Mouse (Mus musculus) neural tube, embryonic 12.5 days (tissue): ENCODE measurements around the gene Olfr598. TPM values are rescaled to one million over a fixed set of nuclear protein-coding genes. Genes with fewer than 3 reads are reported as not detected.
"Not testable (repeated sequence)": the region's sequence is repeated elsewhere in the genome, so short reads cannot be mapped to it uniquely, and the experiment has no call there.

Experiments used
- ATAC-seq: fragments of 200-750 bp; cut with Nextera tagmentation; 2 replicates; pipeline ENCODE4 v1.8.0; 2017; ENCODE audit warnings: low read depth, mild to moderate bottlenecking, moderate TSS enrichment, moderate library complexity; ENCODE audit not compliant: low FRiP score
- H3K27ac ChIP-seq: fragments of 300-500 bp; sonication (generic); 2 replicates; pipeline ENCODE4 v1.5.1; 2016
- H3K27me3 ChIP-seq: fragments of 300-500 bp; sonication (generic); replicated peaks from 2 replicates; pipeline ENCODE4 v1.6.1; 2016; ENCODE audit warnings: mild to moderate bottlenecking
- H3K36me3 ChIP-seq: fragments of 300-500 bp; sonication (generic); 2 replicates; pipeline ENCODE4 v1.6.1; 2016; ENCODE audit warnings: mild to moderate bottlenecking
- H3K4me1 ChIP-seq: fragments of 300-500 bp; sonication (generic); 2 replicates; pipeline ENCODE4 v1.6.1; 2016
- H3K4me2 ChIP-seq: fragments of 300-500 bp; sonication (generic); replicated peaks from 2 replicates; pipeline ENCODE4 v1.6.1; 2016; ENCODE audit warnings: mild to moderate bottlenecking
- H3K4me3 ChIP-seq: fragments of 300-500 bp; sonication (generic); 2 replicates; pipeline ENCODE4 v1.5.1; 2016
- H3K9ac ChIP-seq: fragments of 300-500 bp; sonication (generic); 2 replicates; pipeline ENCODE4 v1.6.1; 2016; ENCODE audit warnings: mild to moderate bottlenecking
- H3K9me3 ChIP-seq: fragments of 300-500 bp; sonication (generic); 2 replicates; pipeline ENCODE4 v1.6.1; 2016; ENCODE audit warnings: mild to moderate bottlenecking
- WGBS: fragments of 180-500 bp; shearing (Covaris S2); methylation state at CpG from one replicate; pipeline ENCODE4 v1.1.7; 2016; 5-methylcytosine and 5-hydroxymethylcytosine counted together
- polyA plus RNA-seq: library from polyadenylated mRNA; unstranded; fragments of >200 nt; fragmentation: Nextera tagmentation; extraction: Ambion mirVana; gene quantifications from 2 replicates; pipeline ENCODE4 v1.2.1, GENCODE M21; 2016

The Olfr598 gene
- not detected in 2 replicates for polyA plus RNA-seq

- H3K36me3 ChIP-seq, result no peaks in the 10 kb centered on the region
- no peak within 1 kb of the TSS for H3K4me2 ChIP-seq
- no peaks in the 10 kb centered on the region for H3K4me1 ChIP-seq
- no peaks in the 10 kb centered on the region for H3K27me3 ChIP-seq
- H3K4me3 ChIP-seq, result no peak within 1 kb of the TSS
- ATAC-seq, result no peak
- H3K9ac ChIP-seq, result no peak within 1 kb of the TSS
- no peak within 1 kb of the TSS for H3K27ac ChIP-seq
- no peaks in the 10 kb centered on the region for H3K9me3 ChIP-seq
Measured at GRCm38 (mm10) chr7:103323268-103323667, at the start of gene Olfr598. Gene Olfr598 (plus strand): TSS chr7:103323568.

- ATAC-seq, H3K9me3 ChIP-seq, H3K4me2 ChIP-seq, H3K27ac ChIP-seq, H3K9ac ChIP-seq, H3K36me3 ChIP-seq, H3K27me3 ChIP-seq, H3K4me1 ChIP-seq, H3K4me3 ChIP-seq: not testable (repeated sequence)
- WGBS, result 84% methylated on average over 2 of the region's 2 CpGs
Measured at GRCm38 (mm10) chr7:103305348-103305747, 18.0 kb upstream of the Olfr598 start, which contains the start of gene Olfr596. Gene Olfr596 (plus strand): TSS chr7:103305648.

- ATAC-seq, H3K4me1 ChIP-seq, H3K9ac ChIP-seq, H3K4me2 ChIP-seq, H3K4me3 ChIP-seq, H3K27me3 ChIP-seq, H3K27ac ChIP-seq, H3K9me3 ChIP-seq, H3K36me3 ChIP-seq: not testable (repeated sequence)
- WGBS, result 98% methylated on average over 2 of the region's 2 CpGs
Measured at GRCm38 (mm10) chr7:103316015-103316414, 7.4 kb upstream of the Olfr598 start, which contains the start of gene Olfr597. Gene Olfr597 (plus strand): TSS chr7:103316315.

- Histone ChIP-seq H3K9ac (no peak within 1 kb of the TSS), H3K9me3 (no peaks in the 10 kb centered on the region), H3K4me3 (no peak within 1 kb of the TSS), H3K27me3 (no peaks in the 10 kb centered on the region), H3K4me2 (no peak within 1 kb of the TSS), H3K4me1 (no peaks in the 10 kb centered on the region), H3K27ac (no peak within 1 kb of the TSS), H3K36me3 (no peaks in the 10 kb centered on the region)
- 92% methylated on average over 1 of the region's 1 CpGs for WGBS
- no peak for ATAC-seq
Measured at GRCm38 (mm10) chr7:103335617-103336016, 12.2 kb downstream of the Olfr598 start, which contains the start of gene Olfr599. Gene Olfr599 (plus strand): TSS chr7:103335917.

- H3K27me3 ChIP-seq, result no peaks in the 10 kb centered on the region
- no peaks in the 10 kb centered on the region for H3K4me1 ChIP-seq
- no peak for ATAC-seq
Measured at GRCm38 (mm10) chr7:103349569-103349968, 26.2 kb downstream of the Olfr598 start, which contains the start of gene Olfr600. Gene Olfr600 (minus strand): TSS chr7:103349669.

GRCm38 (mm10) chr7:103362555-103362954 is 39.2 kb downstream of the Olfr598 start, which contains the start of gene Olfr601:
Gene Olfr601 (minus strand): TSS chr7:103362655.
- H3K27ac ChIP-seq, result no peak within 1 kb of the TSS
- no peak for ATAC-seq
- H3K36me3 ChIP-seq, result no peaks in the 10 kb centered on the region
- no peak within 1 kb of the TSS for H3K9ac ChIP-seq
- H3K9me3 ChIP-seq, result no peaks in the 10 kb centered on the region
- WGBS, result 93% methylated on average over 1 of the region's 1 CpGs
- H3K4me1 ChIP-seq, result no peaks in the 10 kb centered on the region
- H3K4me3 ChIP-seq, result no peak within 1 kb of the TSS
- no peak within 1 kb of the TSS for H3K4me2 ChIP-seq
- no peaks in the 10 kb centered on the region for H3K27me3 ChIP-seq

More at GRCm38 (mm10) chr7:103349569-103349968, 26.2 kb downstream of the Olfr598 start, which contains the start of gene Olfr600:
- Histone ChIP-seq H3K27ac (no peak within 1 kb of the TSS), H3K9ac (no peak within 1 kb of the TSS), H3K9me3 (no peaks in the 10 kb centered on the region), H3K4me2 (no peak within 1 kb of the TSS), H3K4me3 (no peak within 1 kb of the TSS), H3K36me3 (no peaks in the 10 kb centered on the region)

Other genes with a start within 250 kb of the Olfr598 start
- not detected in 2 replicates for gene Olfr584, start 241.7 kb upstream of the Olfr598 start, polyA plus RNA-seq
- not detected in 2 replicates for gene Olfr585, start 225.8 kb upstream of the Olfr598 start, polyA plus RNA-seq
- not detected in 2 replicates for gene Olfr586, start 197.9 kb upstream of the Olfr598 start, polyA plus RNA-seq
- gene Olfr588-ps1, start 182.7 kb upstream of the Olfr598 start, polyA plus RNA-seq, result not detected in 2 replicates
- gene Olfr589, start 167.2 kb upstream of the Olfr598 start, polyA plus RNA-seq, result not detected in 2 replicates
- gene Olfr591, start 145.2 kb upstream of the Olfr598 start, polyA plus RNA-seq, result not detected in 2 replicates
- gene Olfr592, start 138.8 kb upstream of the Olfr598 start, polyA plus RNA-seq, result not detected in 2 replicates
- gene Olfr593, start 111.7 kb upstream of the Olfr598 start, polyA plus RNA-seq, result not detected in 2 replicates
- not detected in 2 replicates for gene Olfr594, start 106.6 kb upstream of the Olfr598 start, polyA plus RNA-seq
- gene Usp17ld, start 71.1 kb upstream of the Olfr598 start, polyA plus RNA-seq, result not detected in 2 replicates
- not detected in 2 replicates for gene Olfr596, start 17.9 kb upstream of the Olfr598 start, polyA plus RNA-seq
- gene Olfr597, start 7.3 kb upstream of the Olfr598 start, polyA plus RNA-seq, result not detected in 2 replicates
- not detected in 2 replicates for gene Olfr599, start 12.3 kb downstream of the Olfr598 start, polyA plus RNA-seq
- gene Olfr600, start 26.1 kb downstream of the Olfr598 start, polyA plus RNA-seq, result not detected in 2 replicates
- gene Olfr601, start 39.1 kb downstream of the Olfr598 start, polyA plus RNA-seq, result not detected in 2 replicates
- not detected in 2 replicates for gene Olfr603, start 62.6 kb downstream of the Olfr598 start, polyA plus RNA-seq
- not detected in 2 replicates for gene Usp17lc, start 91.5 kb downstream of the Olfr598 start, polyA plus RNA-seq
- gene Olfr605, start 121.9 kb downstream of the Olfr598 start, polyA plus RNA-seq, result not detected in 2 replicates
- gene Olfr606, start 125.5 kb downstream of the Olfr598 start, polyA plus RNA-seq, result not detected in 2 replicates
- not detected in 2 replicates for gene Olfr607, start 140.6 kb downstream of the Olfr598 start, polyA plus RNA-seq
- not detected in 2 replicates for gene Olfr608, start 146.3 kb downstream of the Olfr598 start, polyA plus RNA-seq
- not detected in 2 replicates for gene Olfr609, start 174.5 kb downstream of the Olfr598 start, polyA plus RNA-seq
- gene Olfr610, start 188.6 kb downstream of the Olfr598 start, polyA plus RNA-seq, result not detected in 2 replicates
- gene Olfr611, start 197.3 kb downstream of the Olfr598 start, polyA plus RNA-seq, result not detected in 2 replicates
- gene Olfr612, start 219.1 kb downstream of the Olfr598 start, polyA plus RNA-seq, result not detected in 2 replicates
- not detected in 2 replicates for gene Olfr613, start 224.5 kb downstream of the Olfr598 start, polyA plus RNA-seq
- not detected in 2 replicates for gene Olfr615, start 232.5 kb downstream of the Olfr598 start, polyA plus RNA-seq
- not detected in 2 replicates for gene Olfr616, start 245.6 kb downstream of the Olfr598 start, polyA plus RNA-seq
- gene Olfr617, start 249.5 kb downstream of the Olfr598 start, polyA plus RNA-seq, result not detected in 2 replicates